Mouse (Mus musculus) adrenal gland, adult 18-20 months (tissue): ENCODE measurements around the gene Tmsb15l. TPM values are rescaled to one million over a fixed set of nuclear protein-coding genes. Genes with fewer than 3 reads are reported as not detected.
"Not testable (repeated sequence)": the region's sequence is repeated elsewhere in the genome, so short reads cannot be mapped to it uniquely, and the experiment has no call there.

Experiments
- DNase-seq, 2 experiments: peaks; one replicate each; pipeline ENCODE4 v3.0.0; 2021 to 2022; ENCODE audit warnings: low spot score in 2 of 2
- long read RNA-seq, 2 experiments: library from polyadenylated mRNA; stranded (forward); transcript quantifications; one replicate each; pipeline ENCODE4 v2.0.0; 2021
- total RNA-seq, 2 experiments: library from RNA; stranded (reverse); gene quantifications; 1 replicate in 1 of 2; 2 replicates in 1 of 2; pipeline ENCODE4 v1.2.3; 2021

The Tmsb15l gene
- not detected for total RNA-seq
- long read RNA-seq, experiment 1, result 0 reads
- long read RNA-seq, experiment 2, result 0 reads

DNA sequence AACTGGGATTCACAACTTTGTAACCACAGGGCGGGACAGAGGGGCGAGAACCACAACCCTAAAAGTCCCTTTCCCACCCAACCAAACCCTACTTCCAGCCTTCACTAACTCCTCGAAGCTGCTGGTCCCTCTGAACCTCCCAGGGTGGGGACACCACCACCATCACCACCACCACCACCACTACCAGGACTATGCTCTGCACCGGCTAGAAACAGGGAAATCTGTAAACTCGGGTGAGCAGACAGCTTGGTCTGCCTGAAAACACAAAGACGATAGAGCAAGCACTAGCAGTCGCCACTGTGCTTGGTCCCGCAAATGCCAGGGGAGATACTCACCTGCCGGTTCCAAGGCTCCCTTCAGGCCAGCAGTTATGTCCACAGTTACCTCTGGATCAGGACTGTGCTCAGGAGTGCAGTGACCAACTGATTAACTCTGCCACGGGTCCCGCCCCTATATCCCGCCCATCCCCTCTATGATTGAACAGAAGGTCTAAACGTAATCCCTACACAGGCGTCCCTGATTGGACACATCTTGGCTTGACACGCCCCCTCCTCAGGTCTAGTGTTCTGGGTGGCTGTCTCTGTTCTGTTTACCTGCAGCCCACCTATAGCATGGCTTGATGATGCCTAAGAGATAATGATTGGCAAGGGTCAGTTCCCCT, at the start of gene Tmsb15l, which contains the start of gene Tmsb15b1:
Gene Tmsb15l (minus strand): TSS at position 446 of the 661 bp plus-strand sequence.
Gene Tmsb15b1 (minus strand): TSS at position 451 of the 661 bp plus-strand sequence.
- peak in 1 of 2 experiments; percentile 24 for DNase-seq

GRCm38 (mm10) chrX:137019310-137019709, 42.6 kb upstream of the Tmsb15l start:
- DNase-seq, result peak; percentile 36 to 48

- no peak for DNase-seq
Observed at GRCm38 (mm10) chrX:137017668-137018067, 41.0 kb upstream of the Tmsb15l start.

DNA sequence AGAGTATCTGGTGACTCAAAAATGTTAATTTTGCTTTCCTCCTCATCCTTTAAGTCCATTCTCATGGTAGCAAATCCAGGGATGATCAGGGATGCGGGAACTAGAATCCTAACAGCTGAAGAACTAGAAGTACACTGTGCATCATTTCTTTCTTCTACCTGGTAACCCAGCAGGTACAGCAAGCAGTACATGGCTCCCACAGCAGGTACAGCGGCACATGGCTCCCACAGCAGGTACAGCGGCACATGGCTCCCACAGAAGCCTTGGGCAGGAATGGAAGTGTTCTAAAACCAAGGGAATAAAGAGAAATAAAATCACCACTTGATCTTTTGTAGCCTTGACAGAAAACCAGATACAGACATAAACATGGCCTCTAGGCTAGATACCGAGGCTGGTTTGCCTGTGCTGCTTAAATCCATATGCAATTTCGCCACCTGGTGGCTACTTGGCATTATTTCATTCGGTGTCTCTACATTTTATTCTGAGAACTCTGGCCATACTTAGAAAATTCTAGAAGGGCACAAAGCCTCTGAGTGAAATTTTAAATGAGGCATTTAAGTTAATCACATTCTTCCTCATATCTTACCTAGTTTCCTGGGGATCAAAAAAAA, 38.5 kb upstream of the Tmsb15l start:
- DNase-seq, result peak in 1 of 2 experiments; percentile 25

DNA sequence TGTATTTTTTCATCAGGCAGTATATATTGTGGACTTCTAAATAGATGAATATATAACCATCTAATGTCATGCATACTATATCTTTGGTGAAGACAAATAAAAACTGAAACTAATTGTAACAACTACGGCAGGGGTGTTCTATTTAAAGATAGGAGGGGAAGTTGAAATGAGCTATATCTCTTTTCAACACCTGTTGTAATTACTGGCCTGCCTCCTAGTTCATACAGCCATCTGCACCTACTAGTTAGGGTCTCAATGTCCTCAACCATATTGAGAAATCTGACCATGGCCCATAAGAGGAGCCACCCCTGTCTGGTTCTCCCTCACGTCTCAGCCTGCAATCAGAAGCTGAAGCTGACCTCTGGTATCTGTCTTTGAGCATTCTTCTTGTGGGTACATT, 19.6 kb upstream of the Tmsb15l start:
- no peak for DNase-seq

DNA sequence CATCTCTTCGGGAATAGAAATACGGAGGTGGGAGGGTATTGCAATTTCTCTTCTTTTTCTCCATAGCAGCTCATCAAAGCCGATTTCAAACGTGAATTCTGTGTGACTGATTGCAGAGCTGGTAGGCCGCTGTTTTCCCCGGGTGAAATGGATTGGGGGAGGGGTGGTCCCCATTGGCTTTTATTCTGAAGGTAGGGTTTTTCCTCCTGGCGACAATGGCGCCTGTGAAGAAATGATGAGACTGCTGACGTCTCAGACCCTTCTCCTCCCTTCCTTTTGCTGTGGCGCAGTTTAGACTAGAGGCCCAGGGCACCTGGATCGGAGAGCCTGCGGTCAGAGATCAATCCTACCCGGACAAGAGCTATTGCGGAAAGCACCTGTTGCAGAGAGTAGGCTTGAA, 17.0 kb upstream of the Tmsb15l start:
- no peak for DNase-seq

DNA sequence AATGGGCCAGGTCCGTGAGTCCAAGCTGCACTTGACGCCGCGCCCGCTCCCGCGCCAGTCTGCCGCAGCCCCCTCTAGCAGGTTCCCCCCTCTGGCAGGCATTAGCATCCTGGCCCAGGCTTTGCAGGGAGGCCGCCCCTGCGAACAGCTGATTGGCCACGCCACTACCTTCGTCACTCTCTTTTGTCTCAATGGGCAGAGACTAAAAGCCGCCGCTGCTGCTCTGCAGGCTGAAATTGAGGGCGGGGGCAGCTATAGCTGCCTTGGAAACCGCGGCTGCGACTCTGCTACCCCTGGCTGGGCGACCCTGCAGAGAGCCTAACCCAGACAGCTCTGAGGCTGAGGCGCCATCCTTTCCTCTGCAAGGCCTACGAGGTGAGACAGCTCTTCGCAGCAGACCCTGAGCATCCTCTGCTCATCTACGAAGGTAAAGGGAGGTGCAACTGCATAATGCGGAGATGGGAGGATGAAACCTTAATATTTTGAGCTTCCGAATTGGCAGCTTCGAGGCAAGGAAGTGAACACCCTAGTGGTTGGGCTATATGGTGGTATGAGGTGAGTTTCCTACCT, 16.4 kb upstream of the Tmsb15l start, which contains the start of gene Zcchc18:
Gene Zcchc18 (plus strand): TSS at position 178 of the 570 bp plus-strand sequence.
- DNase-seq, result peak; percentile 9 to 24

DNA sequence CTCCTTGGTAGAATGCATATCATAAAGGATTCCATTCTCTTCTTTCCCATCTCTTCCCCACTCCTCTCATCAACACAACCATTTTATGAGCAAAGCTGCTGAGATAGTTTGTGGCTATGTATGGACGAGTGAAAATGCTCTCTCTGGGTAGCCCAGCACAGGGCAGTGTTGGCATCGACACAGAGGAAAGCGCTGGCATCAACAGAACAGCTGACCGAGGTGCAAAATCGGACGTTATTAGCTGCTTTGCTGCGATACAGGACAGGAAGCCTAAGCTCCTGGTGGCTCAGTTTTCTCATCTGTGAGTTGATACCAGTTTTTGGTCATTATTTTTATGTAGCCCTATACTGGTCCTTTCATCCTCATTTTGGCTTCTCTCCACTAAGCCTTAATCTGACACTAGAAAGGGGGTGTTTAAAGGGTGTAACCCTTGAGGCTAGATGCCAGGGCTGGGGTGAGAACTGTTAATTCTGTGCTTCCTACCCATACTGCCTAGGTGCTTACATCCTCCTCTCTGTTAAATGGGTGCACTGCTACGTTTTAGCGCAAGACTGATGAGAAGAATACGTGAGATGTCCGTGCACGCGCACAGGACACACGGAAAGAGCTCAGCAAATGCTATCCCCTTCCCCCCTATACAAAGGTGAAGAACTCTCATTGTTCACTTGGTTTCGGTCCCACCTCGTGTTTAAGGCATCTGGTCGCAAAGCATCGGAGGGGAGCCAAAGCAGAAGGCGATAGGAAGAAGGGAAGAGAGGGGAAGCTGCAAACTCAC, 15.7 kb upstream of the Tmsb15l start:
- DNase-seq, result no peak

DNA sequence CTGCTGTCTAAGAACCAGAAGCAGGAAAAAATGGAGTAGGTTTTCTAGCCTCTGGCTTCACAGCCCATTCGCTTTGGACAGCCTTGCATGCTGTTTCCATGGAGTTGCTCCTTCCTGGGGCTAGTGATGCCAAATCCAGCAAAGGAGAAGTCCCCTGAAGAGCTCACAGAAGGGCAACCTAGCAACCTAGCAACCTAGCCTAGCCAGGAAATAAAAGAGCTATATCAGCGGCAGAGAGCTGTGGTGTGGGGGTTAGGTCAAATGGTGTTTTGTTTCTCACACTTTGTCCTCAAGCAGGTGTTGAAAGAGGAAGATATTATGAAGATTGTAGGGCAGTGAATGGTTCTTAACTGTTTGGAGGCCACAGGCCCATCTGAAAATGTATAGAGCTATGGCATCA, 14.6 kb upstream of the Tmsb15l start:
- no peak for DNase-seq

GRCm38 (mm10) chrX:136986039-136986438, 9.4 kb upstream of the Tmsb15l start:
- no peak for DNase-seq

DNA sequence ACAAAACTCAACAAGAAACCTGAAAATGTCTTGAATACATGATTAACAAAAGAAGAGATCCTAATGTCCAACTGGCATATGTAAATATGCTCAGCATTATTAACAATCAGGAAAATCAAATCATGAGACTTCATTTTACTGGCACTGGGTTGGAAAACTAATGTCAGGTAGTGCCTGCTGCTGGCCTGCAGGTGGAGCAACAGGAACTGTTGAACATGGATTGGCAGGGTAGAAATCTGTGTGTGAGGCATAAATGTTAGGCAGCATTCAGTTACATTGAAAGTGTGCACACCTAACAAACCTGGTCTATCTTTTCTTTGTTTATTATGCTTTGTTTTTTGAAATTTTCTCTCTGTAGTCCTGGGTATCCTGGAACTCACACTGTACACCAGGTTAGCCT, 1.9 kb upstream of the Tmsb15l start:
- no peak for DNase-seq

- not testable (repeated sequence) for DNase-seq
Observed at GRCm38 (mm10) chrX:136975397-136975796, 1.3 kb downstream of the Tmsb15l start, which contains the start of gene Tmsb15b2. TSS of gene Tmsb15b2 (minus strand) at chrX:136975497.

DNA sequence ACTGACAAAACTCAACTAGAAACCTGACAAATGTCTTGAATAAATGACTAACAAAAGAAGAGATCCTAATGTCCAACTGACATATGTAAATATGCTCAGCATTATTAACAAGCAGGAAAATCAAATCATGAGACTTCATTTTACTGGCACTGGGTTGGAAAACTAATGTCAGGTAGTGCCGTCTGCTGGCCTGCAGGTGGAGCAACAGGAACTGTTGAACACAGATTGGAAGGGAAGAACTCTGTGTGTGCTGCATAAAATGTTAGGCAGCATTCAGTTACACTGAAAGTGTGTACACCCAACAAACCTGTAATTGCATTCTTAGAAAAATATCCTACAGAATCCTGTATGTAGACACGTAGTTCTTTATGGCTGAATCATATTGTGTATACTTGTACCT, 17.0 kb downstream of the Tmsb15l start:
- no peak for DNase-seq

DNA sequence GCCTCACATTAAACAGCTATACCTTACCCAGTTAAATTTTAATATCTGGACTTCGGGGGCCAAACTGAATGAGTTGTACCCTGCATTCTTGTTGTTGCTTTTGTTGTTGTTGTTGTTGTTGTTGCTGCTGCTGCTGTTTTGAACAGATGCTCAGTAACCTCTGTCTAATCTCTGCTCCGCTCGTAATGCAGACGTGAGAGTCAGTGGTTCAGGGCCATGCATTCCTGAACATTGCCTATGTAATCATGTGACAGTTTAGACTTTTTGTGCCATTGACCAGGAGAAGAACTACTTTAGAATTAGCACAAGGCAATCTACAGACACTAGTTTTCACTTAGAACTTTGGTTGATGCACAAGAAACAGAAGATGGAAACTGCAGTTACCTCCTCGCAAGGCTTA, 18.4 kb downstream of the Tmsb15l start:
- DNase-seq, result not testable (repeated sequence)

DNA sequence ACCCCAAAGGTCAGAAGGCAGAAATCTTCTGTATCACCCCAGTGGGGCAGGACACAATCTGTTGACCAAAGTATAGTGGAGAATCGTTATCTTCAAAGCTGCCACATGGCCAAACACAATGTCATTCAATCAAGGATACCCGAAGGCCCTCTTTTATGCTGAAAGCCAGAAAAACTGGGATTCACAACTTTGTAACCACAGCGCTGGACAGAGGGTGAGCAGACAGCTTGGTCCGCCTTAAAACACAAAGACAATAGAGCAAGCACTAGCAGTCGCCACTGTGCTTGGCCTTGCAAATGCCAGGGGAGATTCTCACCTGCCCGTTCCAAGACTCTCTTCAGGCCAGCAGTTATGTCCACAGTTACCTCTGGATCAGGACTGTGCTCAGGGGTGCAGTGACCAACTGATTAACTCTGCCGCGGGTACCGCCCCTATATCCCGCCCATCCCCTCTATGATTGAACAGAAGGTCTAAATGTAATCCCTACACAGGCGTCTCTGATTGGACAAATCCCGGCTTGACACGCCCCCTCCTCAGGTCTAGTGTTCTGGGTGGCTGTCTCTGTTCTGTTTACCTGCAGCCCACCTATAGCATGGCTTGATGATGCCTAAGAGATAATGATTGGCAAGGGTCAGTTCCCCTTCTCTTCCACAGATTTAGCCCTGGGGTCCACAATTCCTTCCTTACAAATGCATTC, 18.9 kb downstream of the Tmsb15l start:
- DNase-seq, result peak in 1 of 2 experiments; percentile 21

DNA sequence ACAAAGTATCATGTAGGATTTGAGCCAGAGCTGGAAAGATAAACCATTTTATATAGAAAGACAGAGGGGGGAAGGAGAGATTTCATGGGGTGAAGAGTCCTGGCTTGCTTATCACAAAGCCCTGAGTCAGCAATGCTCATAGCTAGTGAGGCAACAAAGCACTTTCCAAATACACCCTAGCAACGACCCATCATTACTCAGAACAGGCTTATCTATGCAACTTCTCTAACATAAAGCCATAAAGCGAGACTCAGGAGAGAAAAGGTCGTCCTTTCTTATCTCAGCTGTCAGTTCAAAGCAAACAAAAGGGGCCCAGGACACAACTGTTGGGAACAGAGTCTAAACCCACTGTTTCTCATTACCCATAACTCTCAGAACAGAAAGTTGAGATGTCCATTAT, 38.7 kb downstream of the Tmsb15l start:
- no peak for DNase-seq

DNA sequence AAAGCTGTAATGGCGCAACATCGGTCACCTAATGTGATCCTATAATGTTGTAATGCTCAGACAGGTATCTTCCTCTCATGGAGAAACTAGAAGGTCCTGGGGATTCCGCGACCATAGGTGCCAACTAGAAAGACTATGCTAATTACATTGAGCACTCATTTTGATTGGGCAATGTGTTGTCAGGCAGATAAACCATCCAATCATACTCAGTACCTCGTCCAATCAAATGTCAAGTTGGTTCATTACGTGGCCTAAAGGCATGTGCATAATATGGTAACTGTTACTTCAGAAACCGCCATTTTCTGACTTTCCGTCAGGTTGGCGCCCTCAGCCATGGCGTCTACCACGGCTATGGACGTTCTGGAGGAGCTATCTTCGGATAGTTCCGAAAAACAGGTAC, 49.6 kb downstream of the Tmsb15l start, which contains the start of gene H2bfm:
Gene H2bfm (plus strand): TSS at position 295 of the 400 bp plus-strand sequence.
- DNase-seq, result no peak

GRCm38 (mm10) chrX:136925863-136926262, 50.8 kb downstream of the Tmsb15l start:
- DNase-seq, result no peak
